Mouse (Mus musculus): ENCODE results near the gene Ttll5.

Ttll5 gene

GRCm38 (mm10) chr12:85824438-85825264, at the start of gene Ttll5, which contains the start of gene Erg28:
Gene Ttll5 (plus strand): TSS chr12:85824659.
Gene Erg28 (minus strand): TSS chr12:85824550.
- DNase-seq (ENCODE audit: extremely low spot score, low spot score), result peak; percentile 96

- no peak for DNase-seq (ENCODE audit: extremely low spot score, low spot score)
Measured at GRCm38 (mm10) chr12:85778962-85779361, 45.5 kb upstream of the Ttll5 start.

- DNase-seq (ENCODE audit: extremely low spot score, low spot score), result no peak
Measured at GRCm38 (mm10) chr12:85779707-85780106, 44.8 kb upstream of the Ttll5 start.

GRCm38 (mm10) chr12:85781606-85782005, 42.9 kb upstream of the Ttll5 start:
- no peak for DNase-seq (ENCODE audit: extremely low spot score, low spot score)

- no peak for DNase-seq (ENCODE audit: extremely low spot score, low spot score)
Measured at GRCm38 (mm10) chr12:85784916-85785815, 39.3 kb upstream of the Ttll5 start.

GRCm38 (mm10) chr12:85792158-85792557, 32.3 kb upstream of the Ttll5 start:
- no peak for DNase-seq (ENCODE audit: extremely low spot score, low spot score)

GRCm38 (mm10) chr12:85792821-85793346, 31.6 kb upstream of the Ttll5 start:
- no peak for DNase-seq (ENCODE audit: extremely low spot score, low spot score)

GRCm38 (mm10) chr12:85794094-85794493, 30.4 kb upstream of the Ttll5 start:
- DNase-seq (ENCODE audit: extremely low spot score, low spot score), result no peak

- no peak for DNase-seq (ENCODE audit: extremely low spot score, low spot score)
Measured at GRCm38 (mm10) chr12:85795551-85795950, 28.9 kb upstream of the Ttll5 start.

- no peak for DNase-seq (ENCODE audit: extremely low spot score, low spot score)
Measured at GRCm38 (mm10) chr12:85800031-85800430, 24.4 kb upstream of the Ttll5 start.

- DNase-seq (ENCODE audit: extremely low spot score, low spot score), result no peak
Measured at GRCm38 (mm10) chr12:85809726-85810125, 14.7 kb upstream of the Ttll5 start.

GRCm38 (mm10) chr12:85810959-85811358, 13.5 kb upstream of the Ttll5 start:
- no peak for DNase-seq (ENCODE audit: extremely low spot score, low spot score)

GRCm38 (mm10) chr12:85811676-85812075, 12.8 kb upstream of the Ttll5 start:
- DNase-seq (ENCODE audit: extremely low spot score, low spot score), result no peak

- DNase-seq (ENCODE audit: extremely low spot score, low spot score), result no peak
Measured at GRCm38 (mm10) chr12:85813599-85813998, 10.9 kb upstream of the Ttll5 start.

GRCm38 (mm10) chr12:85822051-85822450, 2.4 kb upstream of the Ttll5 start:
- no peak for DNase-seq (ENCODE audit: extremely low spot score, low spot score)

- DNase-seq (ENCODE audit: extremely low spot score, low spot score), result no peak
Measured at GRCm38 (mm10) chr12:85825361-85825760, 902 bp downstream of the Ttll5 start.

- no peak for DNase-seq (ENCODE audit: extremely low spot score, low spot score)
Measured at GRCm38 (mm10) chr12:85825822-85826221, 1.4 kb downstream of the Ttll5 start.

GRCm38 (mm10) chr12:85828856-85829255, 4.4 kb downstream of the Ttll5 start:
- no peak for DNase-seq (ENCODE audit: extremely low spot score, low spot score)

- DNase-seq (ENCODE audit: extremely low spot score, low spot score), result no peak
Measured at GRCm38 (mm10) chr12:85829866-85830265, 5.4 kb downstream of the Ttll5 start.

- DNase-seq (ENCODE audit: extremely low spot score, low spot score), result no peak
Measured at GRCm38 (mm10) chr12:85830691-85831090, 6.2 kb downstream of the Ttll5 start.

- no peak for DNase-seq (ENCODE audit: extremely low spot score, low spot score)
Measured at GRCm38 (mm10) chr12:85834543-85834942, 10.1 kb downstream of the Ttll5 start.

- DNase-seq (ENCODE audit: extremely low spot score, low spot score), result no peak
Measured at GRCm38 (mm10) chr12:85837765-85838164, 13.3 kb downstream of the Ttll5 start.
